Mouse (Mus musculus): ENCODE data around the gene Dlg1. TPM values are rescaled to one million over a fixed set of nuclear protein-coding genes. Genes with fewer than 3 reads are reported as not detected.

Dlg1 gene
- 77.1 TPM for total RNA-seq (2023)

DNA sequence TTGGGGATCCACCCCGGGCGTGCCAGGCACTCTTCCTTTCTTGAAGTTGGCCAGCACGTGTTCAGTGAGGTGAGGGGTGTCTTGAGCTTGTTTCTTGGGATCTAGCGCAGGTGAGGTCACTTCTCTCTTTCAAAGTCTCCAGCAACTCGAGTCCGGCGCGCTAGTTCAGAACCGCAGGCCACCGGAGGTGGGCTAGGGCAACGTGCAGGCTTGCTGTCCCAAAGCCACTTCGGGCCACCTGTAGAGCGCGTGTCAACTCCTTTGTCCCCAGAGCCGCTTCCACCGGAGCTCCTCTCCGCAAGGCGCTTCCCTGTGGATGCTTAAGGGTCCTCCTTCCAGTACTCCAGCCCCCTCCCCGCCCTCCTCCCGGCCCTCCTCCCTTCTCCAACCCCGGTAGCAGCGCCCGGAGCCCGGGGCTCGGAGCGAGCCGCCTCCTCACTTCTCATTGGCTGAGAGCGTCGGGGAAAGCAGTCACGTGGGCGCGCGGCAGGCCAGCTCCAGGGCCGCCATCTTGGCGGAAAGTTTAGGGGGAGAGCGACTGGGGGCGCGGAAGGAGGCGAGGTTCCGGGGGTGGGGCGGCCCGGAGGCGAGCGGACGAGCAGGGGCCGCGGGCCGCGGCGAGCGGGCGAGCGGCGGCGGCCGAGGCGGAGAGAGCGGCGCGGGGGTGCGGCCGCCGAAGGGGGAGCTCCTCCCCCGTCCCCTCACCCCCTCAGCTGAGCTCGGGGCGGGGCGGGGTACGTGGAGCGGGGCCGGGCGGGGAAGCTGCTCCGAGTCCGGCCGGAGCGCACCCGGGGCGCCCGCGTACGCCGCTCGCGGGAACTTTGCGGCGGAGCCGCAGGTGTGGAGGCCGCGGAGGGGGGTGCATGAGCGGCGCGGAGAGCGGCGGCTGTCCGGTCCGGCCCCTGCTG is at the start of gene Dlg1:
Dlg1 (plus strand) TSS at position 65 of the 908 bp plus-strand sequence.

DNA sequence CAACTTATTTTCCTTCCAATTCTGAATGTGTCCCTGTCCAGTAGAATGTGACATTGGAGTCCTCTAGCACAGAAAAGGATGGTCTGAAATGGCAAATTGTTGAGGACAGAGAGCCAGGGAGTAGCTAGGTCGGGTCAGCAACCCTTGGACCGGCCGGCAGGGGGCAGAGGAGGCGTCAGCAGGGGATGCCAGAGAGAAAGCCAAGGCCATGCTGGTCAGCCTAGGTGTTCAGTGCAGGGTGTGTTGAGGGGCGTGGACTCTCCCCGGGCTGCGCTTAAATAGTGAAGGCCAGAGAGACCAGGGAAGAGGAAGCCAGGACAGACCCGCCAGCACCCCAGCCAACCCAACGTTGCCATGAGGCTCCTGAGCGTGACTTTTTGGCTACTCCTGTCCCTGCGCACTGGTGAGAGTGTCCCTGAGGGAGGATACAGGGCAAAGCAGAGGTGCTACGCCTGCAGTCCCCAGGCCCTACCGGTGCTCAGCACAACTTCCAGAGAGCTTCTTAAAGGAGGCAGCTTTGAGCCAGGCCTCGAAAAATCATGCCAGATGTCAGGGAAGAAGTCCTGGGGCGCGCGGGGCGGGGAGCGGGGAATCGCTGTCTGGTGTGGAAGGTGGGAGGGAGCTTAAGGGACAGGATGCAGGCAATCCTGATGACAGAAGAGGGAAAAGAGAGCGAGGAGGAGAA is 215.5 kb downstream of the Dlg1 start, which contains the start of gene Meltf:
Meltf (plus strand) TSS at position 238 of the 685 bp plus-strand sequence.

Other genes with a start within 250 kb of the Dlg1 start
- gene Bdh1, start 241.2 kb upstream of the Dlg1 start, total RNA-seq (2023): 49.0 TPM
- not detected for gene Meltf, start 215.4 kb downstream of the Dlg1 start, total RNA-seq (2023)

All from CD4-positive naive resting alpha-beta T cell, adult 57 days (primary cell).